Mouse (Mus musculus): Measurements from ENCODE around the gene Pdzd4.

DNA sequence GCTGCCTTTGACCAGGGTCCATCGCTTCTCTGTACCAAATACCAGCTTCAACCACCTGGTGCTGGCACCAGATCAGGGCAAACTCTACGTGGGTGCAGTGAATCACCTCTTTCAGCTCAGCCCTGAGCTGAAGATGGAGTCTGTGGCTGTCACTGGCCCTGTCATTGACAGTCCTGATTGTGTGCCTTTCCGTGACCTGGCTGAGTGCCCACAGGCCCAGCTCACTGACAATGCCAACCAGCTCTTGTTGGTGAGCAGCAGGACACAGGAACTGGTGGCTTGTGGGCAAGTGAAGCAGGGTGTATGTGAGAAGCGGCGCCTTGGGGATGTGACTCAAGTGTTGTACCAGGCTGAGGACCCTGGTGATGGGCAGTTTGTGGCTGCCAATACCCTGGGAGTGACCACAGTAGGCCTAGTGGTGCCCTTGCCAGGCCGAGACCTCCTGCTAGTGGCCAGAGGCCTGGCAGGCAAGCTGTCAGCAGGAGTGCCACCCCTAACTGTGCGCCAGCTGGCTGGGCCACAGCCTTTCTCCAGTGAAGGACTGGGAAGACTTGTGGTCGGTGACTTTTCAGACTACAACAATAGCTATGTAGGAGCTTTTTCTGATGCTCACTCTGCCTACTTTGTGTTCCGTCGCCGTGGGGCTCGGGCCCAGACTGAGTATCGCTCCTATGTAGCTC, 66.0 kb downstream of the Pdzd4 start:
- no peak for TF ChIP-seq FLI1 (IDR thresholded peaks at IDR 0.05; ENCODE audit: low read length)
- TF ChIP-seq GATA1 (IDR thresholded peaks at IDR 0.05; ENCODE audit: borderline replicate concordance, low read length), result no peak

Measured in megakaryocyte, embryonic 14.5 days (primary cell).